Mouse (Mus musculus): ENCODE measurements at regions not wholly inside any gene's neighbourhood (a gene's known extent, or its start where the extent isn't known, plus 50 kb on each side); places are given as distances from the start of the nearest gene placed in this dataset.
A peak's percentile ranks its signal among the peaks of the same experiment; 100 is the strongest.

DNA sequence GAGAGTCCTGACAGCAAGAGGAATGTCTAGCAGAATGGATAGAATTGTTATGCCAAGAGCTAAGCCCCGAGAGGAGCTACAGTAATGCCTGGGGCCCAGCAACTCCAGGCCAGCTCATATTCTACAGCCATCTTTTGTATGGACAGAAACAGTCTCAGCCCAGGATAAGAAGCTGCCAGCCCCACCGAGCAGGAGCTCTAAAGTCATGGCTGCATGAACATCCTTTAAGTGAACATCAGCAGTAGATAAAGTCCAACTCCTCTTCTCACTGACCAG, 141.6 kb upstream of the Snx19 start:
- no peak for DNase-seq (ENCODE audit: low spot score)

DNA sequence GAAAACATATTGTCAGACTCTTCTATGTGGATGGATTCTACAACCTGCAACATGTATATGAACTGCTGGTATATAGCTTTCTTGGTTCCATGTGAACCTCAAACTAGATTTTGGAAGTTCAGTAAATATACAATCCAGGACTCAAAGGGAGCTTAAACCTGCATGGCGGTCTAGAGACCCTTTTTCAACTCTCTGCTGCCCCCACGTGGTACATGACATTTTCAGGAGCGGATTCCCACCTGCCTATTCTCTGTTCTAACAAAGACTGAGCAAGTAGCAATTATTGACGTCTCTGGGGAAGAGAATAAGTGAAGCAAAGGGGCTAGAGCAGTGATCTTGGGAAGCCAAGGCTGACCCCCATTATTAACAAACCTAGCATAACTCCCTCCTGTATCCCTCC, 127.1 kb upstream of the Snx19 start:
- DNase-seq (ENCODE audit: low spot score), result peak; percentile 19

GRCm38 (mm10) chr9:30308281-30308680, 118.6 kb upstream of the Snx19 start:
- DNase-seq (ENCODE audit: low spot score), result no peak

DNA sequence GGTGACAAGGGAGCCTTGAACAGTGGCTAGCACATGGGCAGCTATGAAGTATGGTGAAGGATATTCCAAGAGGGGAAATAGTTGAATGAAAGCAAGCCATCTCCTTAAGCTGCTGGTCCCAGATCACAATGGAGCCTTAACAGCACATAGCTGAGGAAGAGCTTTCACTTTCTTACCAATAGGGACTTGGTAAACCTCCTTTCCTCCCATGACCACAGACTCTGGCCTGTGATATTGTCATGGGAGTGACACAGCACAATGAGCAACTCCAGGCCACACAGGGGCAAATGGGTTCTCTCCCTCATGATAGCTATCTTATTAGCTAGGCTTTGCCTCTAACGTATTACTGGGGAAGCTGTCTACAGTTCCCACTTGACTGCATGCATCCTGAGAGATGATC, 113.5 kb upstream of the Snx19 start:
- no peak for DNase-seq (ENCODE audit: low spot score)

GRCm38 (mm10) chr9:30314355-30315171, 112.3 kb upstream of the Snx19 start:
- no peak for DNase-seq (ENCODE audit: low spot score)

DNA sequence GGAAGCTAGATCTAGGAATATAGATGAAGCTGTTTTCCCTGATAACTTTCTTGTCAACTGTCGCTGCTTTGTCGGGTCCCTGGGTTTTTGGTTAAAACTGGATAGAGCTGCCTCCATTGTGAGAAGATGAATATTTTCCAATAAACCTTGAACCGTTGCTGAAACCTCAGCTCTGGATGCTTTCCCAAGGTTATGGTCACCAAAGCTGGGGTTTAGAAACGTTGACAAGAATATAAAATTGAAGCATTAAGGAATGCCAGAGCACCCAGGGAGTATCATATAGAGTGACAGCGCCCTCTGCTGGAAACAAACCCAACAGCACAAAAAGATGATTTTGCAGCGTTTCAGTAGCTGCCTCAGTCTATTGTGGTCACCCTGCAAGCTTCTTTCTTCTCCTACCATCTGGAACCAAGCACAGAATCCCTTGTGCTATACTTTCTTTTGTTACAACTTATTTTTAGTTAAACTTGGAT, 111.7 kb upstream of the Snx19 start:
- DNase-seq (ENCODE audit: low spot score), result peak; percentile 6

DNA sequence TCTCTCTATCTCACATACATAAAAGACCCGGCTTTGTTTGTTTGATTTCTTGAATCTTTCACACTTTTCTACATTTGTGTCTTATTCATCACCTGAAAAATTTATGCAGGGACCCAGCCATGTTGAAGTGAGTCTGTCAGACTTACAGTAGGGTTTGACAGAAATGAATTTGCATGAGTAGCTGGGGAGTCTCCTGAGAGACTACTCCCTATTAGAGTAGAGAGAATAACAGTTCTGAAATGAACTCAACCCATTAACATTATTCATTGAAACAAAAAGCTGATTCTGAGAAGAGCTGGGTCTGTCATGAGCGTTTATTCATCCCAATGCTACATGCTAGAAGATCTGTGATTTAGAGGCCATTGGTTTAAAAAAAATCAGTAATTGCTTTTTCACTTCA, 82.0 kb upstream of the Snx19 start:
- DNase-seq (ENCODE audit: low spot score), result no peak

- DNase-seq (ENCODE audit: low spot score), result no peak
These were observed 72.9 kb upstream of the Snx19 start for GRCm38 (mm10) chr9:30353965-30354364.

DNA sequence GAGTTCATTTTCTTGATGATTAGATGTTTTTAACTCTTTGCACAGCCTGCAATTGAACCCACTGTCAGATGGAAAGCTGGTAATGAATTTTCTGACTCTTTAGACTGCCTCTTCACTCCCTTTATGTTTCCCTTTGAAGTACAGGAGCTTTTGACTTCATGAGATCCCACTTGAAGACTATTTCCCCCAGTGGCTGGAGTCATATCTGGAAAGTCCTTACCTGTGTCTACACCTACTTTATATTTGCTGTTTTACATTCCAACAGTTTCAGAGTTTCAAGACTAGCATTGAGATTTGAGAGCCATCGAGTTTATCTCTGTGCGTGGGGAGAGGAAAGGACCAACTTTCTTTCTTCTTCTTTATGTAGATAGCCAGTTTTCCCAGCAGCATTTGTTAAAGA, 71.3 kb upstream of the Snx19 start:
- no peak for DNase-seq (ENCODE audit: low spot score)

DNA sequence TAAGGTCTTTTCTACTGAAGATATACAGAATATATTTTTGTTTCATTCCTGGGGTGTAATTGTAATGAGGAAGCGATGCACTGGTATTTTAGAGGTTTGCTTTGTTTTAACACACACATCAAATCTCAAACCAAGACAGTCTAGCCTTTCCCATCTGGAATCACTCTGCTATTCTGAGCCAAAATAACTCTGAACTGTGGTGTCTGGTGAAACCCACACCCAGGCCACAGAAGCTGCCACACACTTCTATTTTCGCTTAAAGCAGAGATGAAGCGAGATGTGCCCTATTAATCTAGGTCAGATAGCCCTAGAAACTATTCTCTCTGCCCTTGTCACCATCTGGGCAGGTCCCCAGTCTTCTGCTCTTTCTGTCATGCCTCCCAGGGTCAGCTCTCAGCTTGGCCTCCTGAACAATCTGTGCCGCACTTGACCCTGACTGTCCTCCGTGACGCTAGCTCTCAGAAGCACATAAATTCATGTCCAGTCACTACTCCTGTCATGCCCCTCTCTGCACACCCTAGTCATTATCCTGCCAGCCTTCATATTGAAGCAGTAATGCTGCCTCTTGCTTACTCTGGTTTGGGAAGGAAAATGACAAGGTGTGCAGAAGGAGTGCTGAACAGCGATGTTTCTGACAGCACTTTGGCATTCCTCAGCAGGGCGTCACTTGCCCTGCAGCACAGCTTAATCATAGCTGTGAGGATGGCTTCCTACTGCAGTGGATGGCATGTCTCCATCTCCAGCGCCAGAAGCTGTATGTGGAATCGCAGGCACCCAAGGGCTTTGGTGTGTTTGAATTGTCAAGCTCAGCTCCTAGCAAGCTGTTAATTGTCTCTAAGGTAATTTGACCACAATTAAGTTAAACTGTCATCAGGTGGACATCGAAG, 57.1 kb upstream of the Snx19 start:
- DNase-seq (ENCODE audit: low spot score), result no peak

DNA sequence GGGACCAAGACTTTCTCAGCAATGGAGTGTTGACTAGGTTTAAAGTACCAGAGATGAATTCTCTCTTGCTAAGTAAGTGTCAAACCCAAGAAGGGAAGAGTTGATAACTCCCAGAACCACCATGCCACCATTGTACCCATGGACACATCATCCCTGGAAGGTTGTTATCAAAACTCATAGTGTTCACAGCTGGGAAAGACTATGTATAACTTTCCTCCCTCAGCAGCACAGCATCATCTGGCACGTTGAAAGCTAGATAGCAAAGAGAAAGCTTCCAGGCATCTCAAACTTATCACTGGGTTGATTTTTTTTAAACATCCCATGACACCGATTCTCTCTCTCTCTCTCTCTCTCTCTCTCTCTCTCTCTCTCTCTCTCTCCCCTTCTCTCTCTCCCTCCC, 56.1 kb upstream of the Snx19 start:
- no peak for DNase-seq (ENCODE audit: low spot score)

- DNase-seq (ENCODE audit: low spot score), result no peak
These were observed 50.0 kb upstream of the Snx19 start for GRCm38 (mm10) chr9:30376908-30377307.
